Mouse (Mus musculus) liver, adult (tissue): ENCODE data around the gene Sds.

Source experiments
- GATA4 ChIP-seq: IDR thresholded peaks from 2 replicates; pipeline ENCODE4 v1.6.1; 2014; ENCODE audit warnings: mild to moderate bottlenecking, low read length; ENCODE audit not compliant: insufficient replicate concordance

Sds gene

GRCm38 (mm10) chr5:120465062-120465461 lies 11.3 kb upstream of the Sds start:
- no peak for TF ChIP-seq GATA4

- TF ChIP-seq GATA4: 0 out of 2 replicates have a peak, but pooled peaks have one; percentile 32
Measured at GRCm38 (mm10) chr5:120465860-120466259, 10.5 kb upstream of the Sds start.

DNA sequence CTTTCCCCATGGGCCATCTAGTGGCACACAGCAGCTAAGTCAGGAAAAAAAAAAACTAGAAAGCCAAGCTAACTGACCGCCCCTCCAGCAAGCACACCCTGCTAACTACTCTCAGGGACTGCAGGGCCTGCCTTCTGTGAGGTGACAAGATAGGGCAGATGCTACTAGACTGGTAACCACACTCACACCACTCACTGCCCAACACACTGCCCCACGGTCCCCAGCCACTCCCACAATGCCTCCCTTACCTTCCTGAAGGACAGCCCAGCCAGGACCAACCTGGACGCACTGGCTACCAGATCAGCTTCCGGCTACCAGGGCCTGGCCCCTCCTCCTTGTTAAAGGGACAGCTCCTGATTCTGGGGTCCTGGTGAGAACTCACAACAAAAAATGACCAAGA lies 9.3 kb upstream of the Sds start:
- no peak for TF ChIP-seq GATA4

GRCm38 (mm10) chr5:120468336-120468735 lies 8.0 kb upstream of the Sds start:
- TF ChIP-seq GATA4: peak; percentile 84

DNA sequence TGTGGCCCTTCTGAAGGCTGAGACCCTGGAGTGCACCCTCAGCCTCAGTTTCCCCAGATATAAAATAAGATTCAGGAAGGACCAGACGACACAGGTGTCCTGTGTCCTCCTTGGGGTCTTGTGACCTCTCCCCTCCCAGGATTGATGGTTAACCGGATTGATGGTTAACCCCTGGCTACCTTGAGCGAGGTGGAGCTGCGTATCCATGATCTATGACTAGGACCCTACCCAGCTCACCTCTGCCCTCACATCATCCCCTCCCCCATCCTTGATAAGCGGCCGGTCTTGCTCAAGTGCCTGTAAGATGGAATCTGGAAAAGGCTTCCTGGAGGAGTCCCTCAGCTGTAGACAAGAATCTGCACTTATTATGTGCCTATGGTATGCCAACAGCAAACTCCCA lies 7.5 kb upstream of the Sds start:
- peak; percentile 6; the same call in 1 of the 2 replicates for TF ChIP-seq GATA4

DNA sequence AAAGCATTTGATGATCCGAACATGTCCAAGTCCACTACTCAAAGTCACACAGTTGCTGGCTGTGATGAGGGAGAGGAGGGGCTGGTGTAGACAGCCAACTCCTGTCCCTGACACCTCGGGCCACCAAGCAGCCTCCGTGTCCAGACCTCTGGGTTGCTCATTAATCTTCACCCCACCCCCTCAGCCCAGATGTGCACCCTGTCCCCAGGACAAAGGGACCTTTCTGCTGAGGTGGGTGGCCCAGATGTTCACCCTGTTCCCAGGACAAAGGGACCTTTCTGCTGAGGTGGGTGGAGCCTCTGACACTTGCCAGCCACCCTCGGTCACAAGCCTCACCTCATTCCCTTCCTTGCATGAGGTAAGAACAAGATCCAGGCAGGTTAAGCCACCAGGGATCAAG lies 4.8 kb upstream of the Sds start:
- peak; percentile 17; the same call in 1 of the 2 replicates for TF ChIP-seq GATA4

- TF ChIP-seq GATA4: peak; percentile 65; the same call in 1 of the 2 replicates
Measured at GRCm38 (mm10) chr5:120472770-120473169, 3.6 kb upstream of the Sds start, which contains the start of gene Sdsl. Sdsl (minus strand) TSS chr5:120472810.

DNA sequence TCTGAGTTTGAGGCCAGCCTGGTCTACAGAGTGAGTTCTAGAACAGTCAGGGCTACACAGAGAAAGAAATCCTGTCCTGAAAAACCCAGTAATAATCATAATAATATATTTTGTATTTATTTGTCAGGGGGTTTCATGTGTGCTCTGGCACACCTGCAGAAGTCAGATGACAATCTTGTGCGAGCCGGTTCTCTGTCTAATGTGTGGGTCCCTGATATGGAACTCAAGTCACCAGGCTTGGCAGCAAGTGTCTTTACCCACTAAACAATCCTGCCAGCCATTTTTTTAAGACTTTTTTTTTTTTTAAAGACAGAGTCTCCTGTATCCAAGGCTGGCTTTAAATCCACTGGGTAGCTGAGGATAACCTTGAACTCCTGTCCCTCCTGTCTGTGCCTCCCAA lies 3.0 kb upstream of the Sds start:
- TF ChIP-seq GATA4: no peak

- no peak for TF ChIP-seq GATA4
Measured at GRCm38 (mm10) chr5:120475861-120476260, 465 bp upstream of the Sds start.

- no peak for TF ChIP-seq GATA4
Measured at GRCm38 (mm10) chr5:120477993-120478392, 1.7 kb downstream of the Sds start.

DNA sequence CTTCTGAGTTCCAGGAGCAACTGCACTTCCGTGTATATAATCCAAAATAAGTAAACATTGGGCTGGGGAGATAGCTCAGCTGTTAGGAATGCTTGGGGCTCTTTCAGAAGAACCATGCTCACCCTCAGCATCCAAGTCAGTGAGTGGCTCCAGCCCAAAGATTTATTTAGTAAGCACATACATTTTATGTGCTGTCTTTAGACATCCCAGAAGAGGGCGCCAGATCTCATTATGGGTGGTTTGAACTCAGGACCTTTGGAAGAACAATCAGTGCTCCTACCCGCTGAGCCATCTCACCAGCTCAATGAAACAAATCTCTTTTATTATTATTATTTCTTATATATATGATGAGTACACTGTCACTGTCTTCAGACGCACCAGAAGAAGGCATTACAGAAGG lies 3.2 kb downstream of the Sds start:
- TF ChIP-seq GATA4: no peak

DNA sequence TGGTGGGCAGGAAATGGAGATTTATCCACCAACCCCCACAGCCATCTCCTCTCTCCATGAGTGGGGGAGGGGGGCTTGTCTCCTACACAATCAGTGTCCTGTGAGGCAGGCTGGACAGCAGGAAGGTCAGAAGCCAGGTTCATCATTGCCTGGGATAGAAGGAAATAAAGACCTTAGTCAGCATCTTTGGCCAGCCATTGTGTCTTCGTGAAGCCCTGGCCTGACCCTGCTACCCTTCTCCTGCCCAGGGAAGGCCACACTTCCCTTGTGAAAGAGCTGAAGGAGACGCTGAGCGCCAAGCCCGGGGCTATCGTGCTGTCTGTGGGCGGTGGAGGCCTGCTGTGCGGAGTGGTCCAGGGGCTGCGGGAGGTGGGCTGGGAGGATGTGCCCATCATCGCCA lies 4.9 kb downstream of the Sds start:
- no peak for TF ChIP-seq GATA4

DNA sequence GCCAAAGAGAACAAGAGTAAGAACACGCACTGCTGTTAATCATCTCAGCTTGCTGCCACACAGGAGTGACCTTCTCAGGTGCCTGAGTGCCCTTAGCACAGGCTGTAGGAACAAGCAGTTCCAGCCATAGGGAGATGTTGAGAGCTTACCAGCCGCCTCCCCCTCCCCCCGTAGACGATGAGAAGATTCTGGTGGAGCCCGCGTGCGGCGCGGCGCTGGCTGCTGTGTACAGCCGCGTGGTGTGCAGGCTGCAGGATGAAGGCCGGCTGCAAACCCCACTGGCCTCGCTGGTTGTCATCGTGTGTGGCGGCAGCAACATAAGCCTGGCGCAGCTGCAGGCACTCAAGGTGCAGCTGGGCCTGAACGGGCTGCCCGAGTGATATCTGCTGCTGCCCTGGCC lies 7.1 kb downstream of the Sds start:
- TF ChIP-seq GATA4: no peak

- TF ChIP-seq GATA4: no peak
Measured at GRCm38 (mm10) chr5:120487844-120488243, 11.5 kb downstream of the Sds start.

GRCm38 (mm10) chr5:120490679-120491192 lies 14.4 kb downstream of the Sds start:
- TF ChIP-seq GATA4: no peak

GRCm38 (mm10) chr5:120492437-120492836 lies 16.1 kb downstream of the Sds start:
- no peak for TF ChIP-seq GATA4

- no peak for TF ChIP-seq GATA4
Measured at GRCm38 (mm10) chr5:120493440-120493839, 17.1 kb downstream of the Sds start.
